Mouse (Mus musculus) v-Abl transformed pro-B cells (cell line): ENCODE results near the gene Nupr1.

Source experiments
- in situ Hi-C, 2 experiments: fragments of 400-800 bp; cut with MboI; formaldehyde crosslinking; loops; one replicate each; pipeline ENCODE4 v1.15.1; 2025; ENCODE audit not compliant: unreplicated experiment in 2 of 2

Gene Nupr1

GRCm38 (mm10) chr7:126606611-126607010 lies 24.1 kb downstream of the Nupr1 start:
- in situ Hi-C loops = no loop called here

- in situ Hi-C loops = no loop called here
These were observed 28.0 kb downstream of the Nupr1 start for GRCm38 (mm10) chr7:126602650-126603049.

DNA sequence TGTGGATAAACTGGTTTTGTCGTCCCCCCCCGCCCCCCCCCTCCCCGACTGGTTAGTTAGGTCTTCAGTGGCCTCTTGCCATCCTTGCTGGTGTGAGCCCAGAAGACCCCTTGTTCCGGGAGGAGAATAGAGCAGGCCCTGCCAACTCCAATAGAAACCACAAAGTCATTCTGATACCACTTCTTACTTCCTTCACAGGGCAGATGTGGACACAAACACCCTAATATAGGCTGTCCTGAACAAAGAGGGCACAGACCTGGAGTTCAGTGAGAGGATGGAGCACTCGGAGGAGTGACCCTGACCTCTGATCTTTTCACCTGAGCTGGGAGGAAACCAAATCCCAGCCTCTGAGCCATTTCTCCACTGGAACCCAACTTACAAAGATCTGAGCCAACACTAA lies 28.8 kb downstream of the Nupr1 start:
- in situ Hi-C loops = no loop called here

GRCm38 (mm10) chr7:126598919-126599318 lies 31.7 kb downstream of the Nupr1 start:
- in situ Hi-C loops = no loop called here

DNA sequence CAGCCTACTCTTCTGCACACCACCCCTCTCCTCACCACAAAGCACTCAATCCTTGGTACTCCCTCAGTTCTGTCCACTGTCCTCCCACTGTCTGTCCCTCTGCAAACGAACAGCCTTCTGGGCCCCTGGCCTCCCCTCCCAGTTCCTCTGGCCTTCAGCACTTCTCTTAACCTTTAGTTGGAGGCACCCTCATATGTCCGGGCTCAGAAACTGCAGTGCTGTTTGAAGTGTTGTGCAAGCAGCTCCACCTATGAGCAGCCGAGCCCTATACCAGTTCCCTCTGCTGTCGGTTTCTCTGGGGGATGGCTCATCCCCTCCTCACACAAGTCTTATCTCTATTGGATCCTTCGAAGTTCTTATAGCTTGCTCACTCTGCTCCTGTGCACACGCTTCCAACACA lies 34.2 kb downstream of the Nupr1 start:
- in situ Hi-C loops = no loop called here

- in situ Hi-C loops = no loop called here
These were observed 34.8 kb downstream of the Nupr1 start for GRCm38 (mm10) chr7:126595890-126596289.

DNA sequence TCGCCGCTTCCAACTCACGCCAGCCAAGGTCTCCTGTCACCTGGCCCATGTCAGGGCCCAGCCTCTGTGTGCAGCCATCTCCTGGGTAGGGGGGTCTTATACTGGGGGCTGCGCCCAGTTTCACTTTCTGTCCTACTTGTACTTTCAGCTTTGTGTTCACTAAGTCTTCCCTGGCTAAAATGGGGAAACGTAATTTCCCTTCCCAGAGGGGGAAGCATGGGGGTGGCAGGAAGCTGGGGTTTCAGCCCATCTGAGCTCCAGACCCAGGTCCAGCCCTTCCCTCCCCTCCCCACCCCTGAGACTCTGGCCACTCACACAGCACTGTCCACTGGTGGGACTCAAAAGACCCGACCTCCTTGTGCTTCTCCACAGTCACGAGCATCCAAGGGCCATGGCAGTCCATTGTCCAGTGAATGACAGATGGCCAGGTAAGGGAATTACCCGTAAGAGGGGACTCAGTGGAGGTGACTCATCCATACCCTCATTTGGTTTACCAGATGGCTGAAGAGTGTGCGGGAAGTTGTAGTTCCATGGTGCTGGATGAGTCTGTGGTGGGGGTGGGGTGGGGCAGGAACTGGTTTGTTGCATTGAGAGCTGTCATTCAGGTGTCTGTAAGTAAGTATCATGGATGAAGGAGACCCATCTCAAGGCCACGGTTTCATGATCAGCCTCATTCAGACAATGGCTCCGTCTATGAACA lies 35.6 kb downstream of the Nupr1 start, which contains the start of gene Il27:
Gene Il27 (minus strand): TSS at position 80 of the 700 bp plus-strand sequence.
- in situ Hi-C loops = loop anchor here in 1 of 2 experiments (5.0 kb wide), 1 partner anchor 37 kb away; the partner anchor contains the start of gene Nupr1

- in situ Hi-C loops = loop anchor here in 1 of 2 experiments (10.0 kb wide), 1 partner anchor 47 kb away; the partner anchor contains the start of gene Nupr1
These were observed 42.9 kb downstream of the Nupr1 start for GRCm38 (mm10) chr7:126587779-126588178.

DNA sequence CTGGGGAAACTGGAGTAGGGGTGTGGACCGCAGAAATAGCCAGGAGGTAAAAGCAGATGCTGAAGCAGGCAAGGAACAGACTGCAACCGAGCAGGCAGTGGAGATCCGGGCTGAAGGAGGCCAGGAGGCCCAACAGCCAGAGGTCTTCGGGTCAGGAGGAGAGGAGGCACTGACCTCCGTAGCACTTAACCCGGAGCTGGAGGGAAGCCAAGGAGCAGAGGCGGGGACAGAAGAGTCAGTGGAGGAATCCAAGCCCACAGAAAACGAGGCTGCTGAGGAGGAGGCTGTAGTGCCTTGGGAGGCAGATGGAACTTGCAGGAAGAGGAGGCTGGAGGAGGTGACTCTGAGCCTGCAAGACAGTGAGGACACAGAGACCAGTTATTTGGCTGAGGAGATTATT lies 43.8 kb downstream of the Nupr1 start:
- in situ Hi-C loops = loop anchor here in 1 of 2 experiments (10.0 kb wide), 1 partner anchor 48 kb away; the partner anchor contains the start of gene Nupr1

- in situ Hi-C loops = loop anchor here in 1 of 2 experiments (10.0 kb wide), 1 partner anchor 49 kb away; the partner anchor contains the start of gene Nupr1
These were observed 44.9 kb downstream of the Nupr1 start, which contains the start of gene Cln3 for GRCm38 (mm10) chr7:126585717-126586116. TSS of gene Cln3 (minus strand) at chr7:126585817.

GRCm38 (mm10) chr7:126584506-126584977 lies 46.1 kb downstream of the Nupr1 start, which contains the start of gene Apobr:
TSS of gene Apobr (plus strand) at chr7:126584942.
- in situ Hi-C loops = loop anchor here in 1 of 2 experiments (10.0 kb wide), 1 partner anchor 50 kb away; the partner anchor contains the start of gene Nupr1

GRCm38 (mm10) chr7:126583761-126584160 lies 46.9 kb downstream of the Nupr1 start:
- in situ Hi-C loops = loop anchor here in 1 of 2 experiments (10.0 kb wide), 1 partner anchor 51 kb away; the partner anchor contains the start of gene Nupr1

- in situ Hi-C loops = loop anchor here in 1 of 2 experiments (10.0 kb wide), 1 partner anchor 52 kb away; the partner anchor contains the start of gene Nupr1
These were observed 47.4 kb downstream of the Nupr1 start for GRCm38 (mm10) chr7:126583251-126583709.

DNA sequence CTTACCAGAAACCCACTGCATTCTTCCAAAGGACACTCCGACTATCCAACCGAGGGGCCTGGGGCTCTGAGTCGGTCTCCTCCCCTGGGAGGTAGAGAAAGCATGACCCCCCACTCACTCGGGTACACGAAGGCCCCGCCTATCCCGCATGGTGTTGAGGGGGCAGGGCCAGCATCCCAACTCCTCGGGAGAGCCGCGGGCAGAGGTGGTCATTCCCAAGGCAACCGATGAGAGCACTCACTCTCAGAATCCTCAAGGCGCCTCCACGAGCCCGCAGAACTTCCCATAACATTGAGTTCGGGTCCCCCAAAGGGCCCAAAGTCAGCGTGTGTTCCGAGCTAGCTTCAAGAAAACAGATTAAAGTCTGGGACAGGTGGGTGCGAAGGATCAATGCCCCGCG lies 47.9 kb downstream of the Nupr1 start:
- in situ Hi-C loops = loop anchor here in 1 of 2 experiments (10.0 kb wide), 1 partner anchor 52 kb away; the partner anchor contains the start of gene Nupr1

DNA sequence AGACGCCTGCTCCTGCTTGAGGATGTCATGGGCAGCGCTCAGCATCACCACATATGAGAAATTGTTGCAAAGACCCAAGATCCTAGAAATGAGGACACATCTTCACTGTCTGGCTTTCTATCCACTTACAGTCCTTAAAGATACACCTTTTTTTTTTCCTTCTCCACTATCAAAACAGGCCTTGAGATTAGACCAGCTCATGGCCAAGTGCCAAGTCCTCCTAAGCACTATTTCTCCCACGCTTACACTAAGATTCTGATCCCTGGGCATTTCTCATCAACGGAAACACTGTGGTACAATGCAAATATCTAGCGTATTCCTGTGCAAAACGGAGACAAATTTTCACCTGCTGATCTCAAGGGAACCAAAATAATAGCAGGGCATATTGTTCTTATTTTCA lies 49.0 kb downstream of the Nupr1 start:
- in situ Hi-C loops = loop anchor here in 1 of 2 experiments (10.0 kb wide), 1 partner anchor 53 kb away; the partner anchor contains the start of gene Nupr1

DNA sequence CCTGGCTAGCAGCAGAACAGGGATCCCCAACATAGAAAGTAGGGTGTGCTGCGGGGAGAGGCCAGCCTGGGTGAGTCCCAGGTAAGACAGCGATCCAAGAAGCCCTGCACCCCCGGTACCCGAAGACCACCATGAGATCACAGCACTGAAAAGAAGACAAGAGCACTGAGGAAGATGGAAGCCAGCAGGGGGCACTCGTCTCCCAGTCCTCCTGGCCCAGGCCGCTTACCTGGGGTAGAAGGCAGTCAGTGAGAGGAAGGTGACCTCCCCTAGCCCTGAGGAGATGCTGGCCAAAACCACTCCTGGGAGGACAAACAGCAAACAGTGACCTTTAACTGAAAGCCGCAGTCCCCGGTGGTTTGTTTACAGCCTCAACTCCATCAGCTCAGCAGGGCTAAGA lies 51.5 kb downstream of the Nupr1 start:
- in situ Hi-C loops = loop anchor here (5.0 kb wide), 1 partner anchor 113 kb away; no protein-coding TSS in a partner anchor

GRCm38 (mm10) chr7:126576946-126577345 lies 53.7 kb downstream of the Nupr1 start:
- in situ Hi-C loops = loop anchor here (5.0 kb wide), 1 partner anchor 115 kb away; no protein-coding TSS in a partner anchor
